Mouse (Mus musculus) embryonic fibroblast, embryonic 13.5 days (primary cell): ENCODE data around the gene 0610040J01Rik. TPM values are rescaled to one million over a fixed set of nuclear protein-coding genes. Genes with fewer than 3 reads are reported as not detected.

ENCODE experiments used
- H3K27ac ChIP-seq: 2 replicates; pipeline ENCODE4 v1.5.1; 2012; ENCODE audit warnings: low read length, control low read depth, inconsistent platforms; ENCODE audit not compliant: insufficient read depth
- H3K4me1 ChIP-seq: 2 replicates; pipeline ENCODE4 v1.6.1; 2011; ENCODE audit warnings: low read length; ENCODE audit not compliant: control insufficient read depth, insufficient read depth
- H3K4me3 ChIP-seq: 2 replicates; pipeline ENCODE4 v1.5.1; 2011; ENCODE audit warnings: mild to moderate bottlenecking, control low read depth, low read length; ENCODE audit not compliant: insufficient read depth
- CTCF ChIP-seq: IDR thresholded peaks from 2 replicates; pipeline ENCODE4 v1.5.1; 2011; ENCODE audit warnings: mild to moderate bottlenecking, control low read depth, low read length, moderate library complexity, borderline replicate concordance; ENCODE audit not compliant: insufficient read depth
- POLR2A ChIP-seq: IDR thresholded peaks from 2 replicates; pipeline ENCODE4 v1.6.1; 2011; ENCODE audit warnings: low read depth, mild to moderate bottlenecking, control low read depth, low read length, moderate library complexity
- polyA plus RNA-seq: library from polyadenylated mRNA; stranded (reverse); fragments of >200 nt; gene quantifications from 2 replicates; pipeline ENCODE4 v1.2.4, GENCODE M21; 2011; ENCODE audit warnings: low read depth; ENCODE audit not compliant: missing spikeins, insufficient read length

The 0610040J01Rik gene
- polyA plus RNA-seq, 1 experiment = not detected

- H3K4me1 ChIP-seq = no peaks in the 10 kb centered on the region
- TF ChIP-seq CTCF = no peak
- TF ChIP-seq POLR2A = no peak
- H3K27ac ChIP-seq = no peak overlapping the region
- H3K4me3 ChIP-seq = no peak overlapping the region
Measured at GRCm38 (mm10) chr5:63818975-63819374, 6.8 kb downstream of the 0610040J01Rik start.

GRCm38 (mm10) chr5:63819519-63819918, 7.4 kb downstream of the 0610040J01Rik start:
- H3K4me3 ChIP-seq = no peak overlapping the region
- no peaks in the 10 kb centered on the region for H3K4me1 ChIP-seq
- no peak for TF ChIP-seq POLR2A
- no peak for TF ChIP-seq CTCF

GRCm38 (mm10) chr5:63821176-63821575, 9.0 kb downstream of the 0610040J01Rik start:
- no peaks in the 10 kb centered on the region for H3K4me1 ChIP-seq
- TF ChIP-seq POLR2A (no peak), CTCF (no peak)
- no peak overlapping the region for H3K4me3 ChIP-seq
- H3K27ac ChIP-seq = no peak overlapping the region

More at GRCm38 (mm10) chr5:63819519-63819918, 7.4 kb downstream of the 0610040J01Rik start:
- no peak overlapping the region for H3K27ac ChIP-seq

GRCm38 (mm10) chr5:63821860-63822259, 9.7 kb downstream of the 0610040J01Rik start:
- H3K27ac ChIP-seq = no peak overlapping the region
- TF ChIP-seq POLR2A = no peak
- no peak for TF ChIP-seq CTCF
- no peak overlapping the region for H3K4me3 ChIP-seq
- no peaks in the 10 kb centered on the region for H3K4me1 ChIP-seq

GRCm38 (mm10) chr5:63823362-63824332, 11.5 kb downstream of the 0610040J01Rik start:
- TF ChIP-seq CTCF (no peak), POLR2A (no peak)
- H3K4me1 ChIP-seq = no peaks in the 10 kb centered on the region

GRCm38 (mm10) chr5:63824599-63825350, 12.6 kb downstream of the 0610040J01Rik start:
- no peak overlapping the region for H3K27ac ChIP-seq
- H3K4me3 ChIP-seq = no peak overlapping the region
- H3K4me1 ChIP-seq = no peaks in the 10 kb centered on the region
- TF ChIP-seq POLR2A (no peak), CTCF (no peak)

More at GRCm38 (mm10) chr5:63823362-63824332, 11.5 kb downstream of the 0610040J01Rik start:
- H3K27ac ChIP-seq = no peak overlapping the region
- no peak overlapping the region for H3K4me3 ChIP-seq

GRCm38 (mm10) chr5:63825881-63826280, 13.7 kb downstream of the 0610040J01Rik start:
- no peak overlapping the region for H3K4me3 ChIP-seq
- H3K27ac ChIP-seq = no peak overlapping the region
- no peak for TF ChIP-seq POLR2A
- TF ChIP-seq CTCF = no peak
- H3K4me1 ChIP-seq = no peaks in the 10 kb centered on the region

GRCm38 (mm10) chr5:63827006-63827405, 14.8 kb downstream of the 0610040J01Rik start:
- no peaks in the 10 kb centered on the region for H3K4me1 ChIP-seq
- H3K27ac ChIP-seq = no peak overlapping the region
- no peak overlapping the region for H3K4me3 ChIP-seq
- TF ChIP-seq POLR2A = no peak
- TF ChIP-seq CTCF = no peak

GRCm38 (mm10) chr5:63827415-63828053, 15.4 kb downstream of the 0610040J01Rik start:
- no peak for TF ChIP-seq CTCF
- TF ChIP-seq POLR2A = no peak
- no peak overlapping the region for H3K4me3 ChIP-seq
- H3K4me1 ChIP-seq = no peaks in the 10 kb centered on the region
- no peak overlapping the region for H3K27ac ChIP-seq
